Mouse (Mus musculus) megakaryocyte, embryonic 14.5 days (primary cell): Measurements from ENCODE around the gene Birc2.

Source experiments
- FLI1 ChIP-seq: IDR thresholded peaks from 2 replicates; pipeline ENCODE4 v1.6.1; 2012; ENCODE audit warnings: low read length, inconsistent platforms, mixed read lengths
- GATA1 ChIP-seq: IDR thresholded peaks from 3 replicates; pipeline ENCODE4 v1.6.1; 2012; ENCODE audit warnings: mixed read lengths, low read length, inconsistent platforms, borderline replicate concordance

- no peak for TF ChIP-seq GATA1
- TF ChIP-seq FLI1 = no peak
Measured at GRCm38 (mm10) chr9:7833421-7833820, 3.4 kb downstream of the Birc2 start.
